Mouse (Mus musculus): Measurements from ENCODE around the gene Ncam1.

Ncam1 gene

GRCm38 (mm10) chr9:49798806-49799205 lies at the start of gene Ncam1:
TSS of gene Ncam1 (minus strand) at chr9:49798925.
- DNase-seq (ENCODE audit: low read depth, low spot score), result peak; percentile 33

GRCm38 (mm10) chr9:49834013-49834412 lies 35.3 kb upstream of the Ncam1 start:
- no peak for DNase-seq (ENCODE audit: low read depth, low spot score)

DNA sequence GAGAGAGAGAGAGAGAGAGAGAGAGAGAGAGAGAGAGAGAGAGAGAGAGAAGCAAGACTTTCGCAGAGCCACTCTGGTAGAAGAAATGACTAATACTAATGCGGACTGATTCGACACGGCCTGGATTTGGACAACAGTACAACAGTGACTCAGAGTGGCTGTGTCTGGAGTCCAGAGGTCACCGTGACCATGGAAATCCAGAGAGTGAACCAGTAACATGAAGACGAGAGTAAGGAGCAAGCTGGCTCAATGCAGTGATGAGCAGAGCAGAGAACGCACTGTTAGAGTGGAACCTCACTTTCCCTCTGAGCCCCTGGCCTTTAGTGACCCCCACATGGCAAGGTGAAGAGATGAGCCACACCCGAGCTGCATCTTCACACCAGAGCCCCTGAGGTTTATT lies 28.9 kb upstream of the Ncam1 start:
- peak; percentile 3 for DNase-seq (ENCODE audit: low read depth, low spot score)

- no peak for DNase-seq (ENCODE audit: low read depth, low spot score)
Measured at GRCm38 (mm10) chr9:49816115-49816650, 17.5 kb upstream of the Ncam1 start.

GRCm38 (mm10) chr9:49814442-49814841 lies 15.7 kb upstream of the Ncam1 start:
- DNase-seq (ENCODE audit: low read depth, low spot score), result no peak

DNA sequence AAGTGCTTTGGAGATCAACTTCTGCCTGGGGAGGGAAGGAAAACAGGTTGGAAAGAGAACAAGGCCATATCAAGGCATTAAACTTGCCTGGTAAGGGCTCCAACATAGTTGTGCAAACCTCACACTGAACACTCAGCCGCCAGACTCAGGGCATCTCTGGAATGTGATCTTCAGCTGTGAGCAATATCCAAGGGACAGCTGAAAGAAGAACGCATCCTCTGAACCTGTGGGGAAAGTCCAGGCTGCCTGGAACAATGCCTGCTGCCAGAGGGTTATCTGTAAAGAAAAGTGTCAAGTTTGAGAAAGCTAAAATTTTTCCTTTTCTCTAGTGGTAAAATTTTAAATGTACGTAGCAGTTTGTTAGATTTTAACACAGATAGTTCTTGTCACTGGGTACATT lies 4.5 kb upstream of the Ncam1 start:
- no peak for DNase-seq (ENCODE audit: low read depth, low spot score)

DNA sequence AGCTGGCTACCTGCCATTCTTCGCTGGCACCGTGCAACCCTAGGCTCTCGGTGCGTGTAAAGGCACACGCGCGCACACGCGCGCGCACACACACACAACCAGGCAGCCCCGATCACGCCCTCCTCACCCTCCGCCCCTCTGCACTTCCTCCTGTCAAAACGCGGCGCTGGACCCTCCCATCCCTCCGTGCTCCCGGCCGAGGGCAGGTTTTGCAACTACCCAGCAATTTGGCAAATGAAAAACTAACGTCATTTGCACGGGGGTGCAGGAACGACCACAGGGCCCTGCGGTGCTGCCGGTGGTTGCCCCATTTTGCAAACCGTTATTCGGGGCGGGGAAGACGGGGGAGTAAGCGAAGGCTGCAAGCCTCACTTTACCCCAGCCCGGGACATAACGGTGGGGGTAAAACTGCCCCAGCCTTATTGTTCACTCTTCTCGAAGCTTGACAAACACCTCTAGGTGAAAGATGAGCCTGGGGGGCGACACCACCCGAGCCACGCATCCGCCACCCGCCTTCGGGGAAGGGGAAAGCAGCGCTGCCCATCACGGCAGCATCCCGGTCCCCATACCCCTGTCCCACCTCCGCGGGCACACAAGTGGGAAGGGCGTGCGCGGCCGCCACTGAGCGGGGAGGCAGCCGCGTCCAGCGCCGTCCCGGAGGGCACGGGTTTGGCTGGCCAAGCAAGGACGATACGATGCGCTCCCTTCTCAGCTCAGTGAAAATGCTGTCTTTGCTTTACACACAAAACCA lies 729 bp downstream of the Ncam1 start:
- no peak for DNase-seq (ENCODE audit: low read depth, low spot score)

DNA sequence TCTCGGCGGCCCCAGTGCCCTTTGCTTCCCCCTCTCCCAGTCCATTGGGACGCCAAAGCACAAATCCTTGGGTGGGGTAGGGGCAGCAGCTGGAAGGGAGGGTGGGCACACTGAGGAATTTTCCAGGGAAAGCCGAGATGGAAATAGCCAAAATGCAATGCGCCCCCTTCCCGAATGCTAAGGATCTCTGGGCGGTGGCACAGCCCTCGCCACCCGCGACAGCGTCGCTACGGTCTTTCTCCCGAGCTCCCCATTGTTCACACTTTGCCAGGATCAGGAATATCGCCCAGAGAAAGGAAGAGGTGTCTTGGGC lies 1.3 kb downstream of the Ncam1 start:
- DNase-seq (ENCODE audit: low read depth, low spot score), result no peak

- DNase-seq (ENCODE audit: low read depth, low spot score), result peak; percentile 32
Measured at GRCm38 (mm10) chr9:49796618-49797507, 1.9 kb downstream of the Ncam1 start.

DNA sequence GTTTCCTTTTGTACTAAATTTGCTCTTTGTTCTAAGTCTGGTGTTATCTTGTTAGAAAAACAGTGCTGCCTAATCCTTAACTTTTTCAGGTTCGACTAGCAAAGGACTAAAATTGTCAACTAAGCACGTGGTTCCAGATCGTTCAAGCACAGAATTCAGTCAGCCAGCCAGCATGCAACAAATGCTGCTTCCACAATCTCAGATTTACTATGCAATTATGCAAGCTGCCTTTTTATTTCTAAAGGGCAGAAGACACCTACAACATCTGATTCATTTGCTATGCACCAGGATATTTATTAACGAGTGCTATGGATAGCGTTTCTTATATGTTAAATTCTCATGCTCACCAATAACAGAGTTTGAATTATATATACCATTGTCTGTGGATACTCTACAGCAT lies 2.8 kb downstream of the Ncam1 start:
- DNase-seq (ENCODE audit: low read depth, low spot score), result no peak

DNA sequence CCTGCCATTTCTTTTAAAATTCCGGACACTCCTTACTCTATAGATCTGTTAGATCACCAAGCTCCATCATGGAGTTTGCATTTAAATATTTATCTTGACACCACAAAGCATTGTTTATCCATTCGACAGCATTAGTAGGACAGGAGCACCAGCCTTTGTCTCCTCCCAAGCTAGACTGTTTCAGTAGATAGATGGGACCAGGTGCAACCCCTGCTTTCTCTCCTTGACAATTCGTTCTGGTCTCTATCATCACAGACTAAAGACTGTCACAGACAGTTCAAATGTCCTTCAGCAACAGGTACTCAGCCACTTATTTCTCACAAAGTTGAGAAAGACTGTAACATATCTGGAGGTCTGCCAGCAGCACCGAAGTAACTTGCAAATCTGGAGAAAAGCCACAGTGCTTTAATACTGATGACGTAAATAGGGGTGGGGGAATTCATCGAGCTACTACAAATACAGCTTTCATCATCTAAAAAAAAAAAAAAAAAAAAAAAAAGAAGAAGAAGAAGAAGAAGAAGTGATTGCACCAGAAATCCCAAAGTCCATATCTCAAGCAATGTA lies 4.7 kb downstream of the Ncam1 start:
- DNase-seq (ENCODE audit: low read depth, low spot score), result no peak

- DNase-seq (ENCODE audit: low read depth, low spot score), result no peak
Measured at GRCm38 (mm10) chr9:49793241-49793640, 5.5 kb downstream of the Ncam1 start.

- DNase-seq (ENCODE audit: low read depth, low spot score), result no peak
Measured at GRCm38 (mm10) chr9:49792646-49793045, 6.1 kb downstream of the Ncam1 start.

DNA sequence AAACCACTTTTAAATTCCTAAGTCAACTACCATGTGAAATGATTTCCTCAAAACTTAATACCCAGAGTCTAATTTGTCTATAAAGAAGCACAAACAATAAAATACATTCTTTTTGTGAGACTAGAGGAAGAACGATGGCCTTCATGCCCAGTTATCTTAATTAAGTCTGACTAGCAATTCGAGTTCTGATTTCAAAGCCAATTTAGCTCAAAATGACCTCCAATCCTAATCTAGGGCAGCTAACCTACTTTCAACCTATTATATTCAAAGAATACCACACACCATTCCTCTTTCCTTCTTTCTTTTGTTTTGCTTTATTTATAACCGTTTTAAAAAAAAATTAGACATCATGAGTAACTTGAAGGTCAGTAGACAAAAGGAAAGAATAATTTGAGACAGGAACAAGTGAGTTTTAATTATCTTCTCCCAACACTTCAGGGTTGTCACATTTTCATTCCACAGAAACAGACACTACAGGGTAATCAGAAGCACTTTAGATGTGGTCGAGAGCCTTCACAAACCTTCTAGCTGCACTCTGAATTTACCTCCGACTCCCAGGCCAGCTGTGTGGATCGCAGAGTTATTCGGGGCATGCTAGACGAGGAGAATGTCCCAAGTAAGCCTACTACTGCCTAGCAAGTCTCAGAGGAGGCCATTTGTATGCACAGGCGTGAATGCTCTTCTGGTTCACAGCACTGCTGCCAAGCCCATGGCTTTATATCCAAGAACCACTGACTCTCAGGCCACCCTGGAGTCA lies 17.5 kb downstream of the Ncam1 start:
- DNase-seq (ENCODE audit: low read depth, low spot score), result no peak

- no peak for DNase-seq (ENCODE audit: low read depth, low spot score)
Measured at GRCm38 (mm10) chr9:49777015-49777637, 21.6 kb downstream of the Ncam1 start.

- no peak for DNase-seq (ENCODE audit: low read depth, low spot score)
Measured at GRCm38 (mm10) chr9:49766634-49767033, 32.1 kb downstream of the Ncam1 start.

- DNase-seq (ENCODE audit: low read depth, low spot score), result no peak
Measured at GRCm38 (mm10) chr9:49760571-49760970, 38.2 kb downstream of the Ncam1 start.

DNA sequence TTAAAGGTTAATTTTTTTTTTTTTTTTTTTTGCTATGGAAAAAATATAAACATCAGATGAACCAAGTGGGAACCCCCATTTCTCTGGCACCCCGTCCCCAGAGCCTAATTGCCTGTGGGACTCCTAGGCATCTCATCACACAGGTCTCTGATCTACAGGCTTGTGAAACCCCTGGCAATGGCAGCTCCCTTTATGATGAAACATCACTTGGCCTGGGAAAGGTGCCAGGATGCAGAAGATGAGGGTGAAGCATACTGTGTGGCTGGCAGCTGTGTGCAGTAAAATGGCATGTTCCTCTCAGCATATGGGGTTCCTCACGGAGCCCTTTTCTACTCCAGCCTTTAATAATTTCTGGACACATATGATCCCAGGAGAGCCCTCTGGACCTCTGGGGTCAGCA lies 40.3 kb downstream of the Ncam1 start:
- no peak for DNase-seq (ENCODE audit: low read depth, low spot score)

GRCm38 (mm10) chr9:49757986-49758385 lies 40.7 kb downstream of the Ncam1 start:
- no peak for DNase-seq (ENCODE audit: low read depth, low spot score)

- DNase-seq (ENCODE audit: low read depth, low spot score), result no peak
Measured at GRCm38 (mm10) chr9:49757582-49757981, 41.1 kb downstream of the Ncam1 start.

- DNase-seq (ENCODE audit: low read depth, low spot score), result no peak
Measured at GRCm38 (mm10) chr9:49756725-49757124, 42.0 kb downstream of the Ncam1 start.

All from skeletal muscle tissue, adult 2 months (tissue).